Mouse (Mus musculus) lung, postnatal 4 days (tissue): Measurements from ENCODE around the gene Nfe2l1.
"Not testable (repeated sequence)": the region's sequence is repeated elsewhere in the genome, so short reads cannot be mapped to it uniquely, and the experiment has no call there.

ENCODE experiments used
- DNase-seq, 2 experiments: peaks; one replicate each; pipeline ENCODE4 v3.0.0; 2021

Nfe2l1 gene

DNA sequence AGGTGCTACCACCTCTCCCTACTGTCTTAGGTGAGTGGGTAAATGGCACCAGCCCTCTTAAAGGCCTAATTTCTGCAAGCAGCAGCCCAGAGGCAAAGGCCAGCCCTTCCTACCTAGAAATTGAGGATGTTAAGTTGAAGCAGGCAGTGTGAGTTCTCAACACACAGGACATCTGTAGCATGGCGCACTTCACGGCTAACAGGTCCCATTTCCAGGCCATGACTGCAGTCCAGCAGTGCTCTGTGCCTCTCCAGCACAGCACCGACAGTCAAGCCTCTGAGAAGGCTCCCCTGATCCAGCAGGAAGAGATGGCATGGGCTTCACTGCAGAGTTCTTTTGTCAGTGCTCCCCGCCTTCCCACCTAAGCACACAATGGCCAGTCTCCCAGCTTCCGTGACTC is 12.8 kb downstream of the Nfe2l1 start:
- DNase-seq, result no peak

DNA sequence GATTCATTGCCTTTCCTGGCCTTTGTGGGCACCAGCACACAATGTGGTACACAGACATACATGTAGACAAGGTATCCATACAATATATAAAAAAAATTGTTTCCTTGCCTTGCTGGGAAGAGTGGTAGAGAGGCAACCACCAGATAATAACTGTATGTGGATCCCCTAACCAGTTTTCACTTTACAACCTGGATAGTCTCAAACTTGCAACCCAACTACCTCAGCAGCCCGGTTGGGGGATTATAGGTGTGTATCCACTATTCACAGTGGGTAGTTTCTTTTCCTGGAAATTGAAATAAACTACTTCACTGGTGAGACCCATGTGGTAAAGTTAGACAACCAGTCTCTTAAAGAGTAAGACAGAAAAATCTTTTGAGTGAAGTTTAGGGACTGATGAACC is 13.3 kb downstream of the Nfe2l1 start:
- DNase-seq, result no peak

DNA sequence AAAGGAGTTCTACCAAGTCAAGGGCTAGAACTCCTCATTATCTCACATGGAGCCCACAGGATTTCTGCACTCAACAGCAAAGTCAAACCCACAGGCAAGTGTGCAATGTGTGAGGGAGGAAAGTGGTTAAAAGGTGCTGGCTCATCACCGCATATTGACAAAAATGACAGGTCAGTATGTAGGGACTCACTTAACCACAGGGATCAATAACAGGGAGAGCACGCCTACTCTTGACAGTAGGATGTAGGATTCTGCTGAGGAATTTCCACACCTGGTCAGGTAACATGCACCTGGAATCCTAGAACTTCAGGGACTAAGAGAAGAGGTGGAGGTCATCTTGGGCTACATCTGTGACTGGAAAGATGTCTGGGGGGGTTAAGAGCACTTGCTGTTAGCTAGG is 13.9 kb downstream of the Nfe2l1 start:
- DNase-seq, result no peak

DNA sequence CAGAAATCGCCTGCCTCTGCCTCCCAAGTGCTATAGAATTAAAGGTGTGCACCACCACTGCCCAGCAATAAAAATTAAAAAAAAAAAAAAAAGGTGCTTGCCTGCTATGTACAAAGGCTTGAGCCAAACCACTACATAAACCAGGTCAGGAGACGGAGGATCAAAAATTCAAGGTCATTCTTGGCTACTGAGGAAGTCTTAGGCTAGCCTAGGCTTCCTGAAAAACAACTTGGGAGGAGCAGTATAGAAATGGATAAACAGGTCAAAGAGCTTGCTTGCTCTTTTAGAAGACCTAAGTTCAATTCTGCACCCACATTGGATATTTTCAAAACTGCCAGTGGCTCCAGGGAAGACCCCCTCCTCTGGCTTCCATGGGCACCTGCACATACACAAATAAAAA is 15.3 kb downstream of the Nfe2l1 start:
- DNase-seq, result no peak

DNA sequence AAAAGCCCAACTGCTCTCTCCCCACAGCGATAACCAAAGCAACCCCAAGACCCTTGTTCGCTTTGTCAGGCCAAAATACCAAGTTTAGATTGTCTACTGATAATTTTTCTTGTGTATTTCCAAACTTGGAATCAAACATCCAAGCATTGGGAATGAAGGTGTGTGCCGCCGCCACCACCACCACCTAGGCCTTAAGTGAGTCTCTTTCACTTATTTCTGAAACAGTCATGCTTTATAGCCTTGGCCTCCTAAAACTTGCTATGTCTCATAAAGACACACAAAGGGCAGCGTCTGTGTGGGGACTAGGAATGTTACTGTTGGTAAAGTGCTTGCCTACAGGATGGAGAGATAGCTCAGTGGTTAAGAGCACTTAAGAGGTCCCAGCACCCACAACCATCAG is 15.8 kb downstream of the Nfe2l1 start:
- DNase-seq, result no peak

DNA sequence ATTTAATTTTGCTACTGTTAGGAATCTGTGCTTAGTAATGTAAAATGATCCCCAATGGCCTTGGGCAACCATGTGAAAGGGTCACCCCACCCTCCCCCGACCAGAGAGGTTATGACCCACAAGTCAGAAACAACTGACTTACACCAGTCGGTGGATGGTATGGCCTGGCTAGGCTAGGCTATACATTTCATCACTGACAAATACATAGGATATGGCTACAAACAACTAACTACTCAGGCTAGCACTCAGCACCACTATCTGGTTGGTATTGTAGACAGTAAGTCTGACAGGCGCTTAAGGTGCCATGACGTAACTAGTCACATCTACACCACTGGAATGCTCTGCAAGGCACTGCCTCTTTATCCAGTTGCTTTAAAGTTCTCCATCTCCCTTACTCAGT is 16.3 kb downstream of the Nfe2l1 start:
- no peak for DNase-seq

DNA sequence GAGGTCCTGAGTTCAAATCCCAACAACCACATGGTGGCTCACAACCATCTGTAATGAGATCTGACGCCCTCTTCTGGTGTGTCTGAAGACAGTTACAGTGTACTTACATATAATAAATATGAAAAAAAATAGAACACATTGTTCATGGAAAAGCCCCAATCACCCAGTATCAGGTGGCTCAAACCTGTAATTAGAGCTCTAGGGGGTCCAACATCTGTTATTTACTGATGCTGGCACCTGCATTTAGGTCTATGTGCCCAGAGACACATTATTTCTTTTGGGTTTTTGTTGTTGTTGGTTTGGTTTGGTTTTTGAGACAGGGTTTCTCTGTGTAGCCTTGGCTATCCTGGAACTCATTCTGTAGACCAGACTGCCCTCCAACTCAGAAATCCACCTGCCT is 18.6 kb downstream of the Nfe2l1 start:
- DNase-seq, result not testable (repeated sequence)

DNA sequence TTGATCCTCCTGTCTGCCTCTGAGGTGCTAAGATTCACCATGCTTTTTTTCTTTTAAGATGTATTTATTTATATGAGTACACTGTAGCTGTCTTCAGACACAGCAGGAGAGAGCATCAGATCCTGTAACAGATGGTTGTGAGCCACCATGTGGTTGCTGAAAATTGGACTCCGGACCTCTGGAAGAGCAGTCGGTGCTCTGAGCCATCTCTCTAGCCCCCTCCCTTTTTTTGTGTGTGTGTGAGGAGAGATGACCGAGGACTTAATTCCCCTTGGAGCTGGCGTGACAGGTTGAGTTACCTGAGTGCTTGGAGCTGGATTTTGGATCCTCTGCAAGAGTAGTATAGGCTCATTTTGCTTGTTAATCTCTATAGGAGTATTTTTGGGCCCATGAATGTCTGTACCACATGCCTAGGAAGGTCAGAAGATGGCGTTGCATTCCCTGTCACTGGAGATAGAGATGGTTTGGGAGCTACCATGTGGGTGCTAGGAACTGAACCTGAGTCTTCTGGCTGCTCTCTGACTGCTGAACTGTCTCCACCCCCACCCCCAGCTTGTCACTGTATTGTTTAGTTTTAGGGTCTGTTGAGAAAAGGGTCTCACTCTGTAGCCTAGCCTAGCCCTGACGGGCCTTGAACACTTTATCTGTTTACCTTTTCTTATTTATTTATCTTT is 20.1 kb downstream of the Nfe2l1 start:
- DNase-seq, result no peak

DNA sequence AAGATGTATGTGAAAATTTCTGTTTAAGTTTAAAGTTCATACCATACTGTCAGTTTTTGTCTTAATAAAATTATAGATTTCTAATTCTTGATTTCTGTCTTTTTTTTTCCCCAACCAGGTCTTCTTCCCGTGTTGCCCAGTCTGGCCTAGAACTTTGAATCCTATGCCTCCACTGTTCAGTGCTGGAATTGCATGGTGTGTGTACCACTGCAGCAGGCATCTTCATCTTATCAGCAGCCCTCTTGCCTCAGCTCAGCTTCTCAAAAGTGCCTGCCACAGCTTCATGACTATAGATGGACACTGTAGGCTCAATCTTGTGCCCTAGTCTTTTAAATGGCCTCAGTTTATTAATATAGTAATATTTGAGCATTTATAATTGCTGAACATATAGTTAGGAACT is 21.7 kb downstream of the Nfe2l1 start:
- DNase-seq, result no peak

DNA sequence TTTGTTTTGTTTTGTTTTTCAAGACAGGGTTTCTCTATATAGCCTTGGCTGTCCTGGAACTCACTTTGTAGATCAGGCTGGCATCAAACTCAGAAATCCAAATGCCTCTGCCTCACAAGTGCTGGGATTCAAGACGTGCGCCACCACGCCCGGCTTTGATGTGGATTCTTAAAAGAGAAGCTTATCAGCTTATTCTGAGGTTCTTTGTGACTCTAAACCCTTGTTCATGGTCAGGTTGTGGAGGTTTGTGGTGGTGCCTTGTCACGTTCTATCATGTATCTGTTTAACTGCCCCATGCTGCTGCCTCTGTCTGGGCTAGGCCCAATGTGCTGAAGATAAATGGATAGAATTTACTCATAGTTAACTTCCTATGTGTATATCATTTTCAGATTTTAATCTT is 24.2 kb downstream of the Nfe2l1 start:
- DNase-seq, result no peak

DNA sequence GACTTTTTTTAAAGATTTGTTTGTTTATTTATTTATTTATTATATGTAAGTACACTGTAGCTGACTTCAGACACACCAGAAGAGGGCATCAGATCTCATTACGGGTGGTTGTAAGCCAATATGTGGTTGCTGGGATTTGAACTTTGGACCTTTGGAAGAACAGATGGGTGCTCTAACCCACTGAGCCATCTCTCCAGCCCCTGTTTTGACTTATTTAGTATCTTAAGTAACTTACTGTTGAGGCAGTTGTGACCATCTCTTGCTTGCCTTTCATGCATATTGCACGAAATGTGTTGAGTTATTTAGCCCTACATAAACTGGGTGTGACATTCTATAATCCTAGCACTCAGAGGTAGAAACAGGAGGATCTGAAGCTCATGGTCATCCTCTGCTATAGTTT is 30.3 kb downstream of the Nfe2l1 start:
- no peak for DNase-seq

DNA sequence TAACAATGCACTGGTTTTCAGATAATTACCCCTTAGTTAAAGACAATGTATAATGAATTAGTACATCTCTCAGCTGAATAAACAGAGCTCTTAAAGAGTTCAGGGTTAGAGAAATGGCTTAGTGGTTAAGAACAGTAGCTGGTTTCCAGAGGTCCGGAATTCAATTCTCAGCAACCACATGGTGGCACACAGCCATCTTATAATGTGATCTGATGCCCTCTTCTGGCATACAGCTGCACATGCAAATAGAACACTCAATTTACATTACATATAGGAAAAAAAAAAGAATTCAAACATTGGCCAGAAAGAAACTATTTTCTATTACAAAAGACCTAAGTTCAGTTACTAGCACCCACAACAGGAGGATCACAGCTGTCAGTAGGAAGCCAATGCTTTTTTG is 33.2 kb downstream of the Nfe2l1 start:
- DNase-seq, result no peak

DNA sequence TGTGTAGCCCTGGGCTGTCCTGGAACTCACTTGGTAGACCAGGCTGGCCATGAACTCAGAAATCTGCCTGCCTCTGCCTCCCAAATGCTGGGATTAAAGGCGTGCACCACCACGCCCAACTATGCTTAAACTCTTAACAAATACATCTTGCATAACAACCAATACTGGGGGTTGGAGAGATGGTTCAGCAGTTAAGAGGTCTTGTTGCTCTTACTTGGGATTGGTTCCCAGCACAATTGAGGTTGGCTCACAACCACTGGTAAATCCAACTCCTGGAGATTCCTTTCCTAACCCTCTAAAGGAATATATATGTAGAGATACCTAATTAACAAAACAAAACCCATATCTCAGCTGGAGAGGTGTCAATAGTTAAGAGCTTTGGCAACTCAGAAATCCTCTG is 33.7 kb downstream of the Nfe2l1 start:
- no peak for DNase-seq

DNA sequence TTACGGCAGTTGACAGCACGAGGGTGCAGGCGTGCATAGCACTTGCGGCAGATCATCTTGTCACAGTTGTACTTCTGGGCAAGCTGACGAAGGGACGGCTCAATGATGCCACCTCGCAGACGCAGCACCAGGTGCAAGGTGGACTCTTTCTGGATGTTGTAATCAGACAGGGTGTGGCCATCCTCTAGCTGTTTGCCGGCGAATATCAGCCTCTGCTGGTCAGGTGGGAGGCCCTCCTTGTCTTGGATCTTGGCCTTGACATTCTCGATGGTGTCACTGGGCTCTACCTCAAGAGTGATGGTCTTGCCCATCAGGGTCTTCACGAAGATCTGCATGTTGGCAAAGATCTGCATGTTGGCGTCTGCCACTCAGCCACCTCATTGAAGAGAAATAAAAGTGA is 34.3 kb downstream of the Nfe2l1 start:
- DNase-seq, result no peak

DNA sequence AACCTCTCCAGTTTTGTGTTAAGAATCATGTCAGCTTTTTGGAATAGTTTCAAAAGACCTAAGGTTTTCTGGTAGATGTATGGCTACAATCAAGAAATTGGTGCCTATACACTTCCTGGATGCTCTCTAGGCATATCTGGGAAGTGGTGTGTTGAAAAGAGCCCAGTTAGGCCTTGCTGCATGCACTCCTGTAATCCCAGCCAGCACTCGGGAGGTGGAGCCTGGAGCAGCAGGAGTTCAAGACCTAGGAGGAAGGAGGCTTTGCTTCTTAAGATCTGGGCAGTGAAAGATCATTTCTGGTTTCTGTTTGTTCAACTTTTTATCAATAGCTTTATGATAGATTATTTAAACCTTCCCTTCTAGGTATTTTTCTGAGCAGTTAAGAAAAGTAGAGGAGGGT is 39.1 kb downstream of the Nfe2l1 start:
- DNase-seq, result no peak

DNA sequence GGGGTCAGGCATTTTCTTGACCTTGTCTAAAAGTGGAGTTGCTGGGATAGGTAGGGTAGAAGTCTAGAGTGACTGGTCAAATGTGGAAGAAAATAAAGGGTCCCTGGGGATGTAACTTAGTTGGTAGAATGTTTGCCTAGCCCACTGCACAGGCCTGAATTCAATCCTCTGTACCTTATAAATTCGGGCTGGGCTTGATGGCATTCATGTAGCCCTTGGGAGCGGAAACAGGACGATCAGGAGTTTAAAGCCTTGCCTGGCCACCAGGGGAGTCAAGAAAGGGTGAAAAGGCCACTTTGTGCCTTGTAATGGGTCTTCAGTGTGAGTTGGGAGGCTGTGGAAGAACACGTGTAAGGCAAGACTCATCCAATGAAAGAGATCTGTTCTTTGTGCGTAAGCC is 39.8 kb downstream of the Nfe2l1 start:
- DNase-seq, result no peak

DNA sequence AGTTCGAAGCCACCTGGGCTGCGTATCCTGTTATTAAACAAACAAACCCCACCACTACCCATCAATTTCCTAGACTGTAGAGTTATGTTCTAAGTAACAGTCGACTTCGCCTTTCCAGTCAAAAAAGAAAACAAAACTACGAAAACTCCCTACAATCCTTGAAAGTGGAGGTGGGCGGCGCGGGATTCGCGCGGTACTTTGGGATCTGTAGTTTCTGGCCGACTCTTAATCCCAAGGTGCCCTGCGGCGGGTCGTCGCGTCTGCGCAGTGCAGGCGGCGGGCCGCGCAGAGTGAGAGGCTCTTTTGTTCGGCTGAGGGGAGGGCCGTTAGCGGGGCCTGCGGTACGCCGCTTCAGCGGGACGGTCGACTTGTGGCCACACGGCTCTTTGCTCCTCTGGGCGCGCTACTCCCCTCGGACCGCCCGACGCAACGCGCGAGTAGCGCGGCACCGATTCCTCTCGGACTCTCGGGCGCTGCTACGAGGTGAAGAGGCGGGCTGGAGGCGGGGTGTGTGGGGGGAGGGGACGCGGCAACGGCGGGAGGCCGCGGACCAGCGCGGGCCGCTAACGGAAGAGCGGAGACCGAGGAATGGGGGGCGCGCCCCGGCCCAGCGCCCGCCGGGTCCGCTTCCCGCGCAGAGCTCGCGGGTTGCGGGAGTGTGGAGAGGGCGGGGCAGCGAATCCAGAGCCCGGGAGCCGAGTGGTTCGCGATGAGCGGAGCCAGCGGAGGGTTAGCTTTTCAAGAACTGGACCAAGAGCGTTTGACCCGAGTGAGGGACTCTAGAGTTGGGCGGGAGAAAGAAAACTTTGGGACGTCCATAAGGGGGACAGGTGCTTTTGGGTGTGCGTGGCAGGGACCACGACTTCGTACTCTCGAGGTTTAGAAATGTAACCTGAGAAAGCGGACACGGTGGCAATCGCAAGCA is 40.6 kb downstream of the Nfe2l1 start, which contains the start of gene Cbx1:
TSS of gene Cbx1 (plus strand) at position 257 of the 925 bp plus-strand sequence.
- DNase-seq, result peak; percentile 93 to 95

DNA sequence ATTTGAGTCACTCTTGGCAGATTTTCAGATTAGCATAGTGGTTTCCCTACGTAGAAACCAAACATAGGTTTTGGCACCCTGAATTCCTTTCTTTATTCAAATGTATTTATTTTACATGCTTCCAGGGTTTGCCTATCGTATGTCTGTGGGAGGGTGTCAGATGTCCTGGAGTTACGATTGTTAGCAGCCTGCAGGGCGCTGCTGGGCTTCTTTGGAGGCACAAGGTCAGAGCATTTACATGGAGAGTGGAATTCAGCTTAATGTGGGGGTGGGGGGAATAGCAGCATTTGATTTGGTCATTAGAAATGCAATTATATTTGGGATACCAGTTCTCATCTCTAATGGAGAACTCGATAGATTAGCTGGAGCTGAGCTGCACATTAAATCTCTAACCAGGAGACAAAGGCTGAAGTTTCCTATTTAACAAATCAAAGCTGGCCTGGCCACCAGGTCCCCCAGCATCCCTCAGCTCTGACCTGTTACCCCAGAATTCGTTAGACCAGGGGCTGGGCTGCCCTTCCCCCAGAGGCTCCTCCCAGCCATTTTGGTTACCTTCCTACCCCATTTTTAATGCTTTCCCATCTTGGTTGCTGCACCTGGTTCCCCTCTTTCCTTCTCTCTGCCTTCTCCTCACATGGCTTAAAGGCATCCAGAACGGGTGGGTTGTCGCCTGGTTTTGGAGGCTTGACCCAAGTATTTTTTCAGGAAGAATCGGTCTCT is 42.9 kb downstream of the Nfe2l1 start:
- DNase-seq, result no peak

DNA sequence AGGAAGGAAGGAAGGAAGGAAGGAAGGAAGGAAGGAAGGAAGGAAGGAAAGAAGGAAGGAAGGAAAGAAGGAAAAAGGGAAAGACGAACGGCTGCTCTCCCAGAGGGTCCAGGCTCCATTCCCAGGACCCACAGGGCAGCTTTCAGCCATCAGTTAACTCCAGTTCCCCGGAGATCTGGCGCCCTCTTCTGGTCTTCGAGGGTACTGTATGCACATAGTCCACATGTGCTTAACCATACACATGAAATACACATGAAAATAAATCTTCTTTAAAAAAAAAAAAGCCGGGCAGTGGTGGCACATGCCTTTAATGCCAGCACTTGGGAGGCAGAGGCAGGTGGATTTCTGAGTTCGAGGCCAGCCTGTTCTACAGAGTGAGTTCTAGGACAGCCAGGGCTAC is 44.9 kb downstream of the Nfe2l1 start:
- peak; percentile 60 to 83 for DNase-seq

DNA sequence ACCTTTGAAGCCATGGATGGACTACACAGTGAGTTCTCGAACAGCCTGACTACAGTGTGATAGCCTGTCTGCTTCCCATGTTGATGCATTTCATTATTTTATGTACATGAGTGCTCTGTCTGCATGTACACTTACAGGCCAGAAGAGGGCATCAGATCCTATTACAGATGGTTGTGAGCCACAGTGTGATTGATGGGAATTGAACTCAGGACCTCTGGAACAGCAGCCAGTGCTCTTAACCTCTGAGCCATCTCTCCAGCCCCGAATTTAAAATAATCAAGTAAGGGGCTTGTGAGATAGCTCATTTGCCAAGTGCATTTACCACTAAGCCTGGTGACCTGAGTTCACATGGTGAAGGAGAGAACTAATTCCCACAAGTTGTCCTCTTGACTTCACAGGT is 48.3 kb downstream of the Nfe2l1 start:
- DNase-seq, result no peak

DNA sequence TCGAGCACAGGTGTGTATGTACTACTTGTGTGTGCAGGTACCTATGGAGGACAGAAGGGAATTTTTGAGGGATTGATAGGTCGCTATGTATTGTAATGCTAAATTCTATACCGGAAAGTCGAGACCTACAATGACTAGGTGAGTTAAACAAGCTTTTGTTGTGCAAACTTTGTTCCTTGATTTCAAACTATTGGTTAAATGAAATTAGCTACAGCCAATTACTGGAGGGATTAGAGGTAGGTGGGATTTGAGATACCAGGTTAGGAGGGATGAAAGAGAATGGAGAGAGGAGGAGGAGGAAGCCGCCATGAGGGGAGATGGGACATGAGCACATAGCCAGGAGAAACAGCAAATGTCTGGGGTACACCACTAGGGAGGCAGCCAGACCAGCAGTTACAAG is 49.5 kb downstream of the Nfe2l1 start:
- no peak for DNase-seq

DNA sequence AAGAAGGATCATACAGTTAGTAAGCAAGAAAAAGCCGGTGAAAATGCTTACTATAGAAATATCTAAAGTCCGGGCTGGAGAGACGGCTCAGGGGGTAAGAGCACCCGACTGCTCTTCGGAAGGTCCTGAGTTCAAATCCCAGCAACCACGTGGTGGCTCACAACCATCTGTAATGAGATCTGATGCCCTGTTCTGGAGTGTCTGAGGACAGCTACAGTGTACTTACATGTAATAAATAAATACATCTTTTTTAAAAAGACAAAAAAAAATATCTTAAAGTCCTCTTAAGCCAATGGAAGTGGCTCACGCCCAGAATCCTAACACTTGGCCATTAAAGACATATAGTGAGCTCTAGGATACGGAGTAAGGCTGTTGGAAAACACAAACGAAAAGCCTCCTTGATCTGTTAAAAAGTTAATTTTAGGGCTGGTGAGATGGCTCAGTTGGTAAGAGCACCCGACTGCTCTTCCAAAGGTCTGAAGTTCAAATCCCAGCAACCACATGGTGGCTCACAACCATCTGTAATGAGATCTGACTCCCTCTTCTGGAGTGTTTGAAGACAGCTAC is 51.6 kb downstream of the Nfe2l1 start:
- DNase-seq, result not testable (repeated sequence)
